Mouse (Mus musculus): ENCODE results near the gene Prim1.
"Not testable (repeated sequence)": the region's sequence is repeated elsewhere in the genome, so short reads cannot be mapped to it uniquely, and the experiment has no call there.

Prim1 gene

GRCm38 (mm10) chr10:128037921-128038320, 23.0 kb downstream of the Prim1 start:
- no peak for DNase-seq (ENCODE audit: low spot score in 2 of 2)

GRCm38 (mm10) chr10:128039167-128039566, 24.2 kb downstream of the Prim1 start:
- peak in 1 of 2 experiments; percentile 65 for DNase-seq (ENCODE audit: low spot score in 2 of 2)

- DNase-seq (ENCODE audit: low spot score in 2 of 2): peak in 1 of 2 experiments; percentile 60
Observed at GRCm38 (mm10) chr10:128039858-128040257, 24.9 kb downstream of the Prim1 start.

- peak in 1 of 2 experiments; percentile 55 for DNase-seq (ENCODE audit: low spot score in 2 of 2)
Observed at GRCm38 (mm10) chr10:128040293-128040692, 25.3 kb downstream of the Prim1 start.

- DNase-seq (ENCODE audit: low spot score in 2 of 2): no peak
Observed at GRCm38 (mm10) chr10:128041636-128042035, 26.7 kb downstream of the Prim1 start.

GRCm38 (mm10) chr10:128042466-128042865, 27.5 kb downstream of the Prim1 start:
- no peak for DNase-seq (ENCODE audit: low spot score in 2 of 2)

- DNase-seq (ENCODE audit: low spot score in 2 of 2): peak in 1 of 2 experiments; percentile 63
Observed at GRCm38 (mm10) chr10:128043041-128043835, 28.3 kb downstream of the Prim1 start.

GRCm38 (mm10) chr10:128048157-128048556, 33.2 kb downstream of the Prim1 start:
- DNase-seq (ENCODE audit: low spot score in 2 of 2): no peak

GRCm38 (mm10) chr10:128049741-128050140, 34.8 kb downstream of the Prim1 start:
- DNase-seq (ENCODE audit: low spot score in 2 of 2): no peak

- no peak for DNase-seq (ENCODE audit: low spot score in 2 of 2)
Observed at GRCm38 (mm10) chr10:128050355-128050754, 35.4 kb downstream of the Prim1 start.

- no peak for DNase-seq (ENCODE audit: low spot score in 2 of 2)
Observed at GRCm38 (mm10) chr10:128051589-128051988, 36.6 kb downstream of the Prim1 start.

GRCm38 (mm10) chr10:128052136-128052535, 37.2 kb downstream of the Prim1 start:
- DNase-seq (ENCODE audit: low spot score in 2 of 2): not testable (repeated sequence)

GRCm38 (mm10) chr10:128053001-128053400, 38.0 kb downstream of the Prim1 start:
- no peak for DNase-seq (ENCODE audit: low spot score in 2 of 2)

GRCm38 (mm10) chr10:128058184-128058583, 43.2 kb downstream of the Prim1 start:
- no peak for DNase-seq (ENCODE audit: low spot score in 2 of 2)

- peak; percentile 97 to 99 for DNase-seq (ENCODE audit: low spot score in 2 of 2)
Observed at GRCm38 (mm10) chr10:128058601-128059151, 43.7 kb downstream of the Prim1 start, which contains the start of gene Ptges3. Gene Ptges3, plus strand, starts transcription at chr10:128058954.

GRCm38 (mm10) chr10:128059207-128059981, 44.4 kb downstream of the Prim1 start:
- peak; percentile 65 to 85 for DNase-seq (ENCODE audit: low spot score in 2 of 2)

- DNase-seq (ENCODE audit: low spot score in 2 of 2): no peak
Observed at GRCm38 (mm10) chr10:128061109-128061508, 46.1 kb downstream of the Prim1 start.

GRCm38 (mm10) chr10:128062221-128062989, 47.4 kb downstream of the Prim1 start:
- DNase-seq (ENCODE audit: low spot score in 2 of 2): no peak

- no peak for DNase-seq (ENCODE audit: low spot score in 2 of 2)
Observed at GRCm38 (mm10) chr10:128066072-128066471, 51.1 kb downstream of the Prim1 start.

GRCm38 (mm10) chr10:128069201-128069600, 54.2 kb downstream of the Prim1 start:
- no peak for DNase-seq (ENCODE audit: low spot score in 2 of 2)

GRCm38 (mm10) chr10:128070432-128070831, 55.5 kb downstream of the Prim1 start:
- not testable (repeated sequence) for DNase-seq (ENCODE audit: low spot score in 2 of 2)
